Mouse (Mus musculus) bone marrow macrophage, adult 2 months (primary cell): ENCODE measurements around the gene Kri1.

Experiments used
- CTCF ChIP-seq: IDR thresholded peaks from 2 replicates; pipeline ENCODE4 v1.5.1; 2012; ENCODE audit warnings: low read depth, mild to moderate bottlenecking, low read length, moderate library complexity
- POLR2A ChIP-seq: IDR thresholded peaks from 2 replicates; pipeline ENCODE4 v1.6.1; 2012; ENCODE audit warnings: mild to moderate bottlenecking, low read depth, low read length, borderline replicate concordance

GRCm38 (mm10) chr9:21274336-21274735, 13.4 kb downstream of the Kri1 start:
- TF ChIP-seq CTCF, result no peak
- TF ChIP-seq POLR2A, result no peak
